Mouse (Mus musculus) spleen, embryonic (tissue): ENCODE measurements at regions not wholly inside any gene's neighbourhood (a gene's known extent, or its start where the extent isn't known, plus 50 kb on each side); places are given as distances from the start of the nearest gene placed in this dataset.

Experiments used
- CTCF ChIA-PET: fragments of 350-600 bp; sonication (Branson Sonifier 250); formaldehyde crosslinking; loops from one replicate; lab custom pipeline; 2022; lab: Charles Lee

DNA sequence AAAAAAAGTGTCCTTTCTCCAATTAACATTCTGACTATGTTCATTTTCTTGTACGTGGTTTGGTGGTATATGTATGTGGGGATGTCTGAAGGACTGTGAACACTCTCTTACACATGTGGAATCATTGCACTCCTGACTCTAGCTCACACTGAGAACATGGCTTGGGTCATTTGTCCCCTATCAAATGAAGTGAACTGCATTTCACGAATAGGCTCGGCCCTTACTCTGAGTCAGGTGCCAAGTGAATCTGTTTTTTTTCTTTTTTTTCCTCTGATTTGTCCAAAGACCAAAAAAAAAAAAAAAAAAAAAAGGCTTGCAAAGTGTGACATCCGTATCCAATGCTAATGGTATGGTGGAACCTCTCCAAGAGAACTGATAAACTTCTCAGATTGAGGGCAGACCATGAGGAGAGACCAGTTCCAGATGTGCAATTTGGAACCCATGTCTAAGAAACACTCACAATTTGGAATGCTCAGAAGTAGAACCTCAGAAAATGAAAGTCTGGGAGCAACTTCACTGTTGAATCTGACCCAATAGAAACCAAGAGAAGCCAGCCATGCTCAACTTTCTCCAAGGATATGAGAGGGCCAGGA lies 631.7 kb upstream of the Fam160b2 start:
- CTCF ChIA-PET: no interaction called here

DNA sequence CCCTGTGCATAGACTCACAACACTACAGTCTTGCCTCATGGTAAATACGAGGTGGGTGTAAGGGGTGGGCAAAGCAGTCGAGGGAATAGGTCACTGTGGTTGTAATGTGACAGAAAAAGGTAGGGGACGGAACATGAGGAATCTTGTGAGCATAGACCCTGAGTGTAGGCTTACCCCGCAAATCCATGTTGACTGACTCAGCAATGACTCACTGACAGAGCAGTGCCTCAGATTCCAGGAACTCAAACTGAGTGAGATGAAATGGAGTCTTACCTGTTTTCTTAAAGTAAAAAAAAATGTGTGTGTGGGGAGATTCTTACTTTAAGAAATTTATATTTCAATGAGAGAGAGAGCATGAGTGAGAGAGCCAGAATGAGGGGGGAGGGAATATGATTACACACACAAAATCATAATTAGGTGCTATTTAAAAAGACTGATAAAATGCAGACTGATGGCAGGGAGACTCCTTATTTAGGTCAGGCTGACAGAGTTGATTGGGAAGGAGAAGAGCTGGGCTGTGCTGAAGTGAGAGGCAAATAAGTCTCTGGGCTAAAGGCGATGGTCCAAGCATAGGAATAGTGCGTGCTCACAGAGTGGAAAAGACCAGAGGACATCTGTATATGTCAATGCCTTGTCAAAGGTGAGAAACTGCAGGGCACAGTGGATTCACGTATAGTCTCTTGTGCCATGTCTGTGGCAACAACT lies 631.0 kb upstream of the Fam160b2 start:
- CTCF ChIA-PET: no interaction called here

DNA sequence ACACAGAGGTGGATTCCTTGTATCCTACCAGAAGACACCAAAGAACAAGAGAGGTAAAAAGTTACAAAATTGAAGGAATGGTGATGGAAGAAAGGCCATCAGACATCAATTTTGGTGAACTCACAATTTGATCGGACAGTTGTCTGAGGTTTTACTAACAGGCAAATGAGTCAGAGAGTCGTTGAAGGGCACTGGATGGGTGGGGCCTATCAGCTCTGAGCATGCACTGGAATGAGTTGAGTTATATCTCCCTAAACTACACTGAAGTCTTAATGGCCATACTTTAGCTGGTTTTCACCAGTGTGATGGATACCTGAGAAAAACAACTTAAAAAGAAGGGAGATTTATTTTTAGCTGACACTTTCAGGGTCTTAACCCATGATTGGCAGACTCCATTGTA lies 630.3 kb upstream of the Fam160b2 start:
- CTCF ChIA-PET: no interaction called here

DNA sequence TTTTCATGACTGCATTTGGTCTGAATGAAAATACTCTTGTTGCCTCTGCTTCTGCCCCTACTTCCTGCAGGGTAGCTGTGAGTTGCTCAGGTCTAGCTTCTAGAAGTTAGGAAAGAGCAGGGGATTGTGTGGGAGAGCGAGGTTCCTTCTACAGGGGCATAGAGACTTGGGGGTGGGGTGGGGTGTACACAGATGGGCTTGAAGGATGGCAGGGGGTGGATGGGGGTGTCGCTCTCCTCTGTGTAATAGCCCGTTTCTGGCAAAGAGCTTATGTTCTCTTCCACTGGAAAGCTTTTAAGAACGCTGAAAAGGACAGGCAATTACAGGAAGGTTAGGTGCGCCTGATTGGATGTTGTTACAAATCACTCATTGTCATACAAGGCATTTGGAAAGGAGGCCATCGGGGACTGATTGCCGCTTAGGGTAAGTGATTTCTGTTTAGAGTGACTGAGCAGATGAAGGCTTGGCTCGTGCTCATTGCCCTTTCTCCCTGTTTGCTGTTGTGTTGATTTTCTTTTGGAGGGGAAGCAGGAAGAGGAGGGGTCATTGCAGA lies 629.3 kb upstream of the Fam160b2 start:
- CTCF ChIA-PET: no interaction called here

DNA sequence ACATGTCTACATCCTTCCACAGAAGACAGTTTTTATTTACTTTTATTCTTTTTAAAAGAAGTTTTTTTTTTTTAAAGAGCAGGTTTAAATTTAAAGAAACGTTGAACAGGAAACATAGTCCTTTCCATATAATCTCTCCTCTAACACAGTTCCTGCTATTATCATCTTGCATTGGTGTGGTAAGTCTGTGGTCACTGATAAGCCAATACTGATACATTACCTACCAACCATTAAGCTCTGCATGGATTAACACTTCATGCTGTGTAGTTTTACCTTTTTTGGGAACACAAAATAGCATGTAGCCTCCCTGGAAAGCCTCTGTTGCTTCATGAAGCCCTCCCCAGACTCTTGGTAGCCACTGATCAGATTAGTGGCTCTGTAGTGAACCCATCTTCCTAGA lies 617.4 kb upstream of the Fam160b2 start:
- CTCF ChIA-PET: no interaction called here

DNA sequence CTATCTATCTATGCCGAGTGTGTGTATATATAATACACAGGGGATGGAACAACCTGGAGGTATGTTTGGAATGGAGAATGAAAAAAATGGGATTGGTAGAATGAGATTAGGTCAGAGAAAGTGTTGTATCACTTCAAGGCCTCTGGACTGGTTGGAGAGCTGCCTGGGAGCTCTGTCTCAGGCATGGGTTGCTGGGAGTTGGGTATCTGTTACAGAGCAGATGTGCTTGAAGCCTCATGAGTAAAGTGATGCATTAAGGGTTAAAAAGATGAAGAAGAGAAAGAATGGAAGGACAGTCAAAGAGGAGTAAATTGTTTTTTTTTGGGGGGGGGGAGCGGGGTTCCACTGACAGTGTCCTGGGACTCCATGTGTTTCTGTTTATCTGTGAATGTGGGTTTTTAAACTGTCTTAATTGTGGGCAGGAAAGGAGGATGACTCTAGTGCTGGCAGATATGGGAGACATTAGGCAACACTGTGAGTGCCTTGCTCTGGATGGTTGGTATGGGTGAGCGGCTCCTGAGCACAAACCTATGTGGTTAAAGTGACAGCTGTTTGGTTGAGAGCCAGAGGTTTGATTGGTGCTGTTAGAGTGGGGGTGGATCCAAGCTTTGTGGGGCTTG lies 611.8 kb upstream of the Fam160b2 start:
- CTCF ChIA-PET: no interaction called here

DNA sequence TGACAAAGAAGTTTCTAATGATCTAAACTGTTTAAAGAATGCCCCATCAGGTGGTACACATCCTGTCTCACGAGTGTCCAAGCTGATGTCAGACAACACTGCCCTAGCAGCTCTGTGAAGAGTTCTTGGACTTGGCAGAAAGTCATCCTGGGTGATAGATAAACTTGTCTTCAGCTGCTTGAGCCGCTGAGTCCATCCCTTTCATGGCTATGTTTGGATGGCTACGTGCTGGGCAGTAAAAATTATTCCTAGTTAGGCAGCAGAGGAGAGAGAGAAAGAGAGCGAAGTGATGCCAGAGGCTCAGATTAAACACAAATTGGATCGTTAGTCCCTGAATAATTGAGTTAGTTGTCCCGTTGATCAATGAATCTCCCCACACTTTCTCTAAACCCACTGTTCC lies 603.8 kb upstream of the Fam160b2 start:
- CTCF ChIA-PET: no interaction called here

GRCm38 (mm10) chr14:71200917-71201316 lies 601.3 kb upstream of the Fam160b2 start:
- CTCF ChIA-PET: no interaction called here

- CTCF ChIA-PET: no interaction called here
Observed at GRCm38 (mm10) chr14:71199178-71199879, 599.7 kb upstream of the Fam160b2 start.

DNA sequence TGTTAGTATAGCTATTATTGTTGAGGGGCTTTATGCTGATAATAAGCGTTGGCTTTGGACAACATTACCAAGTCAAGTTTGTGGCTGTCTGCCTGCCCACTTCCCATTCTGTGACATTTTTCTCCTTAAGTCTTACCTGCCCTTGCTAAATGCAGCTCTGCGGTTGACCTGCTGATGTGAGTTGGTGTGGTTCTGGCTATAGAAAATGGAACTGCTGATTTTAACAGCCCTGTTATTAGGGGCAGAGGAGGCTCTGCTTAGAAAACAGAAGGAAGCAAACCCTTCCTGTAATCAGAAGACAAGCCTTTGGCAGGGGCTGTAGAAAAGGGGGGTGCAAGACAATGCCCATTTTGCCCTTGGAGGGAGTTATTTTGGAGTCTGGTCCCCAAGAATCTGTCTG lies 594.6 kb upstream of the Fam160b2 start:
- CTCF ChIA-PET: no interaction called here

DNA sequence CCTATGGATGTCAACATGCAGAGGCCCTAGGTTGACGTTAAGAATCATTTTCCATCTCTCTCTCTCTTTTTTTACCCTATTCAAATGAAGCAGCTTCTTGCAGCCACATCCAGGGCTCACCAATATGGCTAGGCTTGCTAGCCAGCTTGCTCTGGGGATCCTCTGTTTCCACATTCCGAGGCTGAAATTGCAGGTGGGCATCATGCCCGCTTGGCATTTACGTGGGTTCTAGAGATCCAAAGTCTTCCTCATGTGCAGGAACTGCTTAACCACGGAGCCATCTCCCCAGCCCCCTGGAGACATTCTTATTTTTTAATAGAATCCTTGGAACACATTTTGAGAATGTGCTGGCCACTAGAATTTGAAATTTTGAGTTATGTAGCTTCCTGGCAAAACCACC lies 592.9 kb upstream of the Fam160b2 start:
- CTCF ChIA-PET: no interaction called here

- CTCF ChIA-PET: no interaction called here
Observed at GRCm38 (mm10) chr14:71189360-71189759, 589.7 kb upstream of the Fam160b2 start.

- CTCF ChIA-PET: no interaction called here
Observed at GRCm38 (mm10) chr14:71177341-71177740, 577.7 kb upstream of the Fam160b2 start.

GRCm38 (mm10) chr14:71174175-71174574 lies 574.5 kb upstream of the Fam160b2 start:
- CTCF ChIA-PET: no interaction called here

DNA sequence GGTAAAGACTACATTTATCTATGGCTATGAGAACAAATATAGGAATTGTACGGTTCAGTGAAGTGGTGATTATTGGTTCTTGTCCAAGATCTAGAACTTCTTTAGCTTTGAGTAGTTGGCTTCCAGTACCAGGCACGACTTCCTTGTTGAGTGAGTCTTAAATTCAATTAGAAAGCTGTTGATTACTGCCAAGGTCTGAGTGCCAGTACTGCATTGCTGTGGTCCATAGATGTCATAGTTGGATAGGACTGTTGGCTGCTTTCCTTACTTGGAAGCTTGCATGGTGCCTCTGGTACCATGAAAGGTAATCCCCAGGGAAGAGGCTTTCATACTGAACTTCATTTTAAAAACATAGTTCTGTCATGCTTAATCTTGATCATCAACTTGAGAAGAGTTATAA lies 559.9 kb upstream of the Fam160b2 start:
- CTCF ChIA-PET: no interaction called here

GRCm38 (mm10) chr14:71142465-71142864 lies 542.8 kb upstream of the Fam160b2 start:
- CTCF ChIA-PET: no interaction called here

DNA sequence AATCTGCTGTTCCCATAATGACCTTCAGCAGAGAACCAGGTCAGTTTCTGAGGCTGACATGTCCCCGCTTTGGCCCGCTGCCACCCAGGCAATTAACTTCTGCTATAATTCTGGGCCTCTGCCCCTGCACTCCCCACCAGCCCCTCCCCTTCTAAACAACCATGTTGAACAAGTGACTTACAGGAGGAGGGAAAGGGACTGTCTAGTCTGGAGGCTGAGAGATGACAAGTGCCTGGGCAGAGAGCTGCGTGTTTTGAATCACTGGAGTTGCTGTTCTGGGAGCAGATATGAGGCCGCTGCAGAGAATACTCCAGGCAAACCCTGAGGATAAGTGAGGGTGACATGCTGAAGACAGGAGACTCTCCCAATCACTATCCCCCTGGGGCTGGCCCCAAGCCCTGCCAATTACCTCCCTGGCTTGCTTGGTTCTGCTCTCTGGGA lies 530.2 kb upstream of the Fam160b2 start:
- CTCF ChIA-PET: no interaction called here

DNA sequence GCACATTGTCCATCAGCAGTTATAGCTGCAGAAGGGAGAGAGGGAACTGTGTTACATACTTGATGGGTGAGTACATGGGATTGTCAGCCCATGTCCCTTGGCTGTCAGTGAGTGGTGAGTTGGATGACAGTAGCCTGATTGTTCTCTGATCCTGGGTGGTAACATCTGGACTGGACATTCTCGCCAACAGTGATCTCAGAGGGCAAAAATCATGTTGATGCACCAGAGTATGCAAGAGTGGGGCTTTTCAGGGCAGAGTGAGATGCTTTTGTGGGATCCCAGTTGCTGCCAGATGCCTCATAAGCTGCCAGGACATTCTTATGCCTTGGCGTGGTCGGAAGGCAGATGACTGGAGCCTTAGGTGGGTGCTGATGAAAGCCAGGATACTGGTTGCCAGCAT lies 528.9 kb upstream of the Fam160b2 start:
- CTCF ChIA-PET: no interaction called here

DNA sequence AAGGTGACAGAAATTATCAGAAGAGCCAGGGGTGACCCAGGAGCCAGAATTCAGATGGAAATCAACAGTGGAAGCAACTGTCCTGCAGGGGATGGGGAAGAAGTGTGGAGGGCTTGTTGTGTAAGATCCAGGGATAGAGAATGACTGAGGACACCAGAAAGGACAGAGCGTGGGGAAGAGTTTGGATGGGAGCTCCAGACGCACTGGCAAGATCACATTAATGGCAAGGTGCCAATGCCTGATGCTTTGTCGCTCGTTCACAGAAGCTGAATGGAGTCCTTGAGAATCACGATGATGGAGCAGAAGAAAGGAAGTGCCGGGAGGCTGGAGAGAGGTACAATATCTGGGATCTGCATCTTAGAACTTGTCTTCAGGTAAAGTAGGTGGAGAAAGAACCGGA lies 519.0 kb upstream of the Fam160b2 start:
- CTCF ChIA-PET: no interaction called here

GRCm38 (mm10) chr14:71115798-71116432 lies 516.3 kb upstream of the Fam160b2 start:
- CTCF ChIA-PET: no interaction called here

GRCm38 (mm10) chr14:71115095-71115797 lies 515.6 kb upstream of the Fam160b2 start:
- CTCF ChIA-PET: no interaction called here
